Mouse (Mus musculus) stomach, embryonic 16.5 days (tissue): Measurements from ENCODE around the gene Mthfd1l. TPM values are rescaled to one million over a fixed set of nuclear protein-coding genes. Genes with fewer than 3 reads are reported as not detected.

Source experiments
- ATAC-seq: fragments of 200-750 bp; cut with Nextera tagmentation; 2 replicates; pipeline ENCODE4 v1.8.0; 2017; ENCODE audit warnings: moderate number of reproducible peaks, moderate TSS enrichment; ENCODE audit not compliant: insufficient read depth, low FRiP score
- H3K27ac ChIP-seq: fragments of 300-500 bp; sonication (generic); 2 replicates; pipeline ENCODE4 v1.5.1; 2014; ENCODE audit warnings: low read length
- H3K27me3 ChIP-seq: fragments of 300-500 bp; sonication (generic); 2 replicates; pipeline ENCODE4 v1.6.1; 2014; ENCODE audit warnings: low read length, control low read depth, mixed read lengths; ENCODE audit not compliant: control insufficient read depth, insufficient read depth
- H3K36me3 ChIP-seq: fragments of 300-500 bp; sonication (generic); 2 replicates; pipeline ENCODE4 v1.6.1; 2014; ENCODE audit warnings: low read length; ENCODE audit not compliant: control insufficient read depth, insufficient read depth
- H3K4me1 ChIP-seq: fragments of 300-500 bp; sonication (generic); 2 replicates; pipeline ENCODE4 v1.6.1; 2014; ENCODE audit warnings: low read length, control low read depth, mixed read lengths; ENCODE audit not compliant: control insufficient read depth, insufficient read depth
- H3K4me2 ChIP-seq: fragments of 300-500 bp; sonication (generic); 2 replicates; pipeline ENCODE4 v1.6.1; 2014; ENCODE audit warnings: low read depth, low read length, mixed read lengths
- H3K4me3 ChIP-seq: fragments of 300-500 bp; sonication (generic); replicated peaks from 2 replicates; pipeline ENCODE4 v1.5.1; 2014; ENCODE audit warnings: mild to moderate bottlenecking, low read length
- H3K9ac ChIP-seq: fragments of 300-500 bp; sonication (generic); 2 replicates; pipeline ENCODE4 v1.6.1; 2014; ENCODE audit warnings: low read length
- H3K9me3 ChIP-seq: fragments of 300-500 bp; sonication (generic); replicated peaks from 2 replicates; pipeline ENCODE4 v1.6.1; 2016; ENCODE audit warnings: low read length, control low read depth; ENCODE audit not compliant: control insufficient read depth
- WGBS: fragments of 180-500 bp; shearing (Covaris S2); extraction: QIAGEN DNeasy Blood & Tissue Kit; methylation state at CpG from one replicate; pipeline ENCODE4 v1.1.7; 2014; 5-methylcytosine and 5-hydroxymethylcytosine counted together
- polyA plus RNA-seq: library from polyadenylated mRNA; unstranded; fragments of >200 nt; fragmentation: Nextera tagmentation; extraction: Ambion mirVana; gene quantifications from 2 replicates; pipeline ENCODE4 v1.2.1, GENCODE M21; 2015

Gene Mthfd1l
- 14.0 and 14.8 TPM in 2 replicates for polyA plus RNA-seq

DNA sequence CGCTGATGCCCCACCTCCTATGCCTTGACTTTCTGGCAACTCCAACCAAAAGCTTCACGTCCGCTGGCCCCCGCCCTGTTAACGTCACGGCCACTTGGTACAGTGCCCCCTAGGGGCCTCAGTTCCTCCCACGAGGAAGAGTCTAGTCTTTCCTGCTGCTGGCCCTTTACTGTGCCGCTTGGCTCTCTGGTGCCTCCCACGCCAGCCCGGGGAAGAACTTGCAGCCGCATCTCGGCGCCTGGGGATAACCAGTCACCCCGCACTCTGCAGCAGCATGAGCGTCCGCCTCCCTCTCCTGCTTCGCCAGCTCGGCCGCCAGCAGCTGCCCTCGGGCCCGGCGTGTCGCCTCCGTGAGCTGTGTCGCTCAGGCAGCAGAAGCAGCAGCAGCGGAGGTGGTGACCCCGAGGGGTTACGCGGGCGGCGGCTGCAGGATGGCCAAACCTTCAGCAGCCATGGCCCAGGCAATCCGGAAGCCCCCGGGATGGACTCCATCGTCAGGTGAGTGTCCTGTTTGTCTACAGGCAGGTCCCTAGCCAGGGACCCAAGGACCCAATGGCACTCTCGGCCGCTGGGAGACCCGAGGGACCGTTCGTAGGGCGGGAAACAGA lies at the start of gene Mthfd1l:
Gene Mthfd1l, plus strand, starts transcription at position 138 of the 608 bp plus-strand sequence.
- no peaks in the 10 kb centered on the region for H3K9me3 ChIP-seq
- no peaks in the 10 kb centered on the region for H3K27me3 ChIP-seq
- under 1% methylated on average over 40 of the region's 40 CpGs for WGBS
- H3K27ac ChIP-seq = peak within 1 kb of the TSS; percentile 93
- peak; percentile 86 for ATAC-seq
- H3K4me3 ChIP-seq = peak within 1 kb of the TSS; percentile 76
- peaks cover 19% of the 10 kb centered on the region; the same call in 1 of the 2 replicates for H3K4me1 ChIP-seq
- H3K4me2 ChIP-seq = peak within 1 kb of the TSS; percentile 58
- no peaks in the 10 kb centered on the region for H3K36me3 ChIP-seq
- H3K9ac ChIP-seq = peak within 1 kb of the TSS; percentile 83

DNA sequence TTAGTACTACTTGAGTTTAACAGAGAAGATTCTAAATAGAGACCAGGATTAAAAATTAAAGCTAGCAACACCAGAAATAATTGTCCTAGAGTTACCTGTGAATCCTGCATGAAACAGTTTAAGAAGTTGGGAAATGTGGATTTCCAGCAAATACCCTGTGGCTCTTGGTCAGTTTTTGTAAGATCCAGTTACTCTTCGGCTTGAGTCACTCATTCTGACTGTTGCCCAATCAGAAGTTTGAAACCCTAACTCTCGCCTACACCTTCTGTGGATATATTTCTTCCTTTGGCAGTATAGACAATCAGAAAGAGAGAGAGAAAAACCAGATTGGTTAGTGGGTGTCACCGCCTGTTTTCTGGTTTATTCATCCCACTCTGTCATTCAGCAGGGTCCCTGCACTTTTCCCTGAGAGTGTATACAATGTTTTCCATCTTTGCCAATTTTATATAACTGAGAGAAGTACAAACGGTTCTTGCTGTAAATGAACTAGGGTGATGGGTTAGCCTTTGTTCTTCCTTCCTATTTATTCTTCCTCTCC lies 44.8 kb upstream of the Mthfd1l start:
- ATAC-seq = no peak
- no peak overlapping the region for H3K4me3 ChIP-seq
- 65% methylated on average over 4 of the region's 4 CpGs for WGBS

DNA sequence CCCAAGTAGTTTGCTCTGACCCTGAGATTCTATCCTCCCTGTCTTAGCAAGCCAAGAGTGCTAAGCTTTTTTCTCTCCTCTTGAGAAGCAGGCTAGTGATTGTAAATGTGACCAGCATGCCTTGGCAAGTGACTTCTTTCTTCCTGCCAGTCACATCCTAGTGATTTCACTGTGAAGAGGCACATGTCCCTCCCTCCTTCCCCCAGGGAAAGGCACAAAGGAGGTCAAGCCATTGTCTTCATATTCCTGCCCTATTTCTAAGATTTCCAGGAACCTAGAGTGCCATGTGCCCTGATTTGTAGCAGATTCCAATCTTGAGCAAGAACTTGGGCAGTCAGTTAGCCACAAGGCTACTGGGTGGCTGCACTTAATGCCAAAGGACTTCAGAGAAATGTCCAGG lies 41.1 kb upstream of the Mthfd1l start:
- Histone ChIP-seq H3K9ac (no peak overlapping the region), H3K9me3 (no peaks in the 10 kb centered on the region), H3K27me3 (no peaks in the 10 kb centered on the region), H3K4me3 (no peak overlapping the region), H3K4me2 (no peak overlapping the region), H3K27ac (no peak overlapping the region), H3K36me3 (0 out of 2 replicates have a peak, but pooled peaks cover 5% of the 10 kb centered on the region), H3K4me1 (no peaks in the 10 kb centered on the region)
- ATAC-seq = no peak

More for the DNA sequence above, 44.8 kb upstream of the Mthfd1l start:
- Histone ChIP-seq H3K4me2 (no peak overlapping the region), H3K9me3 (no peaks in the 10 kb centered on the region), H3K27me3 (no peaks in the 10 kb centered on the region), H3K9ac (no peak overlapping the region), H3K4me1 (no peaks in the 10 kb centered on the region), H3K36me3 (0 out of 2 replicates have a peak, but pooled peaks cover 5% of the 10 kb centered on the region), H3K27ac (no peak overlapping the region)

DNA sequence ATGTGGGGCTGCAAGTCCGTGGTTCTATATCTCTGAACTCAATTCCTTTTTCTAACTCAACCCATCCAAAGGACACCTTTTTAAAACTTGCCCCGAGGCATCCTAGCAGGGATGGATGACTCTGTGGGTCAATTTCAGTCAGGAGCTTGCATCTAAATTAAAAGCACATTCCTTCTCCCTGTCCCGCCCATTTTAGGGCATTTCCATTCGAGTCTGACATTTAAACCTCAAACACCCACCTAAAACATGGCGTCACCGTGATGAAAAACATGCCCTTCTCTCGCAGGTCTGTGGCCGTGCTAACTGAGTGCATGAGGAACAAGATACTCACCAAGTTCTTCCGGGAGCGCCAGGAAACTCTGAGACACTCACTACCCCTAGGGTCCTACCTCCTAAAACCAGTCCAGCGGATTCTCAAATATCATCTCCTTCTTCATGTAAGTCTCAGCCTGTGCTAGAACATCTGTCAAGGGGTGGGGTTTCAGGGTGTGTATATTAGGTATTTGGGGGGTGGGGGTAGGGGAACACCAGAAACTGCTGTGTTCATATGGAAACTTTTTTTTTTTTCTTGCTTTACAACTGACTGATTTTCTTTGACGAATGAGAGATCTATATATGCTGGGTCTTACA lies 39.5 kb upstream of the Mthfd1l start:
- Histone ChIP-seq H3K36me3 (0 out of 2 replicates have a peak, but pooled peaks cover 5% of the 10 kb centered on the region), H3K4me1 (no peaks in the 10 kb centered on the region), H3K9me3 (no peaks in the 10 kb centered on the region), H3K9ac (no peak overlapping the region), H3K4me3 (no peak overlapping the region), H3K4me2 (no peak overlapping the region), H3K27ac (no peak overlapping the region), H3K27me3 (no peaks in the 10 kb centered on the region)
- 67% methylated on average over 12 of the region's 12 CpGs for WGBS
- no peak for ATAC-seq

DNA sequence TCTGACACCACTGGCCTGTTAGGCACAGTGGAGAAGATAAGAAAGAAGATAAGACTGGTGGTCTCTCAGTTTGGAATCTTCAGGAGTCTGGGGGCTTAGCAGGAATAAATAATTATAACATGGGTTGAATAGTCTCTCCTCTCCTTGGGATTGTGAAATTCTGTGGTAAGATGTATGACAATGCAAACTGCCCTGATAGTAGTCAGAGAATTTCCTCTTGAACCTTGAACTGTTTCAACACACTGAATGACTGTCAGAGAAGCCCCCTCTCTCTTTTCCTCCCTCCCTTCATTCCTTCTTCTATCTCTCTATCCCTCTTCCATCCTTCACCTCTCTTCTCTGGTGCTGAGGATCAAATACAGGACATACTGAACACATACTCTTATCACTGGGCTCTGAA lies 36.1 kb upstream of the Mthfd1l start:
- Histone ChIP-seq H3K9me3 (no peaks in the 10 kb centered on the region), H3K9ac (no peak overlapping the region), H3K4me3 (no peak overlapping the region), H3K27me3 (no peaks in the 10 kb centered on the region), H3K36me3 (no peaks in the 10 kb centered on the region), H3K27ac (no peak overlapping the region), H3K4me2 (no peak overlapping the region), H3K4me1 (peaks cover 6% of the 10 kb centered on the region; the same call in 1 of the 2 replicates)
- ATAC-seq = no peak

DNA sequence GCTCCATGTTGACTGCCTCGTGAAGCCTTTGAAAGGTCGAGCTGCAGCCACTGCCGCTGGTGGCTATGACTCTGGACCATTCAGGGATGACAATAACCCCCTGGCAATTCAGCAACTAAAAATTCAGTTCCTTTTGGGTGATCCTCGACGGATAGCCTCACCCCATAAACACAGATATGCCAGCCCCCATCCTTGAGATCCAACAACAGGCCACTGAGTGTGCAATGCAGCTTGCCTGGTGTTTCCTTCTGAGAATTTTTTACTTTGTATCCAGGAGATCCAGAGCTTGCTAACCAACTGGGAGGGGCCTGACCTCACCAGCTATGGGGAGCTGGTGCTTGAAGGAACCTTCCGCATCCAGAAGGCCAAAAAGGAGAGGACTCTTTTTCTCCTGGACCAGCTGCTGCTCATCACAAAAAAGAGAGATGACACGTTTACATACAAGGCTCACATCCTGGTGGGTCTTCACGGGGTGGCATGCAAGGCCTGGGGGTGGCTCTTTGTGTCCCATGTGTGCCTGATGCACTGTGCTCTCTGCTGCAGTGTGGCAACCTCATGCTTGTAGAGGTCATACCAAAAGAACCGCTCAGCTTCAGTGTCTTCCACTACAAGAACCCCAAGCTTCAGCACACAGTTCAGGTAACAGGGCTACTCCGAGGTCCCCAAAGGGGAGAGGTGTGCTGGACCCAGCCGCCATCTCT lies 32.9 kb upstream of the Mthfd1l start:
- WGBS = 85% methylated on average over 11 of the region's 11 CpGs
- no peak for ATAC-seq
- H3K4me3 ChIP-seq = no peak overlapping the region

DNA sequence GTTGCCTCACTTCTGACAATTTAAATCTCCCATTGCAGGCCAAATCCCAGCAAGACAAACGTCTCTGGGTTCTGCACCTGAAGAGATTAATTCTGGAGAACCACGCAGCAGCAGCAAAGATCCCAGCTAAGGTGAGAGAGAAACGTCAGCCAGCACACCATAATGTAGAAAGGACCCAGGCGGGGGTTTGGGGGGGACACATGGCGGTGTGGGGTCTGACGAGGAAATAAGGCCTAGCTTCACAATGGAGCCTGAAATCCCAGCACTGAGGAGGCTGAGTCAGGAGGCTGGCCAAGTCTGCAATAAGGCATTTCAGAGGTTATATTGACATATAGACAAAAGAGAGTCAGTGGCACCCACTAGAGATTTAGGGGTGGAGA lies 32.3 kb upstream of the Mthfd1l start:
- Histone ChIP-seq H3K27me3 (no peaks in the 10 kb centered on the region), H3K4me1 (peaks cover 12% of the 10 kb centered on the region; the same call in 1 of the 2 replicates), H3K4me2 (no peak overlapping the region), H3K27ac (peak overlapping the region; percentile 86), H3K9me3 (no peaks in the 10 kb centered on the region), H3K36me3 (no peaks in the 10 kb centered on the region), H3K9ac (no peak overlapping the region), H3K4me3 (no peak overlapping the region)
- 87% methylated on average over 6 of the region's 6 CpGs for WGBS
- 0 out of 2 replicates have a peak, but pooled peaks have one; percentile 1 for ATAC-seq

More for the DNA sequence above, 32.9 kb upstream of the Mthfd1l start:
- Histone ChIP-seq H3K27me3 (no peaks in the 10 kb centered on the region), H3K9me3 (no peaks in the 10 kb centered on the region), H3K4me2 (no peak overlapping the region), H3K4me1 (peaks cover 12% of the 10 kb centered on the region; the same call in 1 of the 2 replicates), H3K27ac (peak overlapping the region; percentile 86), H3K36me3 (no peaks in the 10 kb centered on the region), H3K9ac (no peak overlapping the region)

DNA sequence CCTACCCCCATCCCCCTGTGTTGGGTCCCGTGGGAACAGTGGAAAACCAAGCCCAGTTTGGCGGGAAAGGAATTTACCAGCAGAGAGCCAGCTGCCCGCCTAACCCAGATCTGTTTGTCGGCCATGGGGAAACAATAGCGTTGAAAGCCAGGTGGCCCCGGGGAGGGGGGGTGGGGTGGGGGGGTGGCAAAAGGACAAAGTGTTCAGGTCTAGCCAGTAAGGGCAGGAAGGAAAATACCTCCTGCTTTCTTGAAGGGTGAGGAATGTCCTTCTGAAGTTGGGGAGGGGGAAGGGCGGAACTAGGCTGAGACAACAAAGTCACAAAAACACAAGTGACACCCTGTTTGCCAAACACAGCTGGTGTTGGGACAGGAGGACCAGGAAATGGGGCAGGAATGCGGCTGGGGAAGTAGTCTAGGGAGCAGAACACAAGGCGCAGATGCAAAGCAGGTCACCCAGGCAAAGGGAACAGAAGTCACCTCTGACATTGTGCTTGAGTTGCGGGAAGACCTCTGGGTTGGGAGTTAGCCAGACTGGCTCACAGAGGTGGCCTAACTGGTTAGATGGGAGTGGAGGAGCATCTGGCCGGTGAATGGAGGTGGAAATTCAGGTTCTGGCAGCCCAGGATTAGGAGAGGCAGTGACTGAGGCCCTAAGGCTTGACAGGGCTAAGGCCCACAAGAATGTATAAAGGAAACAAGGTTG lies 31.7 kb upstream of the Mthfd1l start:
- Histone ChIP-seq H3K36me3 (no peaks in the 10 kb centered on the region), H3K27ac (peak overlapping the region; percentile 86), H3K9ac (no peak overlapping the region), H3K27me3 (no peaks in the 10 kb centered on the region), H3K9me3 (no peaks in the 10 kb centered on the region), H3K4me1 (peaks cover 12% of the 10 kb centered on the region; the same call in 1 of the 2 replicates), H3K4me3 (no peak overlapping the region), H3K4me2 (no peak overlapping the region)
- peak; percentile 81 for ATAC-seq
- WGBS = 30% methylated on average over 11 of the region's 11 CpGs
